Mouse (Mus musculus): Measurements from ENCODE around the gene Vmn2r53. TPM values are rescaled to one million over a fixed set of nuclear protein-coding genes. Genes with fewer than 3 reads are reported as not detected.
"Not testable (repeated sequence)": the region's sequence is repeated elsewhere in the genome, so short reads cannot be mapped to it uniquely, and the experiment has no call there.

Vmn2r53 gene
- not detected in 2 replicates for polyA plus RNA-seq (2014; fragmentation: Nextera tagmentation; extraction: Ambion mirVana)

- Histone ChIP-seq H3K4me2 (no peak within 1 kb of the TSS), H3K9me3 (ENCODE audit: control insufficient read depth, low read length) (peaks cover 6% of the 10 kb centered on the region; the same call in 1 of the 2 replicates), H3K36me3 (ENCODE audit: control insufficient read depth, insufficient read depth, low read length) (no peaks in the 10 kb centered on the region), H3K4me1 (replicated peaks; ENCODE audit: control insufficient read depth, insufficient read depth, low read length) (no peaks in the 10 kb centered on the region), H3K27me3 (replicated peaks; ENCODE audit: control insufficient read depth, insufficient read depth, low read length) (no peaks in the 10 kb centered on the region), H3K4me3 (ENCODE audit: low read depth, low read length) (no peak within 1 kb of the TSS), H3K27ac (ENCODE audit: low read depth, low read length) (no peak within 1 kb of the TSS), H3K9ac (ENCODE audit: low read depth, low read length) (no peak within 1 kb of the TSS)
- DNase-seq (ENCODE audit: low spot score) (no peak), ATAC-seq (replicated peaks; ENCODE audit: low FRiP score) (no peak)
Measured at GRCm38 (mm10) chr7:12608688-12609087, at the start of gene Vmn2r53. Gene Vmn2r53, minus strand, starts transcription at chr7:12608788.

GRCm38 (mm10) chr7:12640219-12640618 lies 31.6 kb upstream of the Vmn2r53 start, which contains the start of gene Vmn2r54:
Gene Vmn2r54, minus strand, starts transcription at chr7:12640319.
- WGBS, result 73% methylated on average over 3 of the region's 4 CpGs
- H3K36me3 ChIP-seq (ENCODE audit: control insufficient read depth, insufficient read depth, low read length); ATAC-seq (replicated peaks; ENCODE audit: low FRiP score); DNase-seq (ENCODE audit: low spot score); H3K4me1 ChIP-seq (replicated peaks; ENCODE audit: control insufficient read depth, insufficient read depth, low read length); H3K9me3 ChIP-seq (ENCODE audit: control insufficient read depth, low read length); H3K27ac ChIP-seq (ENCODE audit: low read depth, low read length); H3K27me3 ChIP-seq (replicated peaks; ENCODE audit: control insufficient read depth, insufficient read depth, low read length); H3K9ac ChIP-seq (ENCODE audit: low read depth, low read length); H3K4me2 ChIP-seq; H3K4me3 ChIP-seq (ENCODE audit: low read depth, low read length): not testable (repeated sequence)

Other genes with a start within 250 kb of the Vmn2r53 start
- gene Vmn1r84, start 239.5 kb downstream of the Vmn2r53 start, polyA plus RNA-seq (2014; fragmentation: Nextera tagmentation; extraction: Ambion mirVana), result not detected in 2 replicates
- 1.8 and 2.4 TPM in 2 replicates for gene Zfp551, start 186.0 kb downstream of the Vmn2r53 start, polyA plus RNA-seq (2014; fragmentation: Nextera tagmentation; extraction: Ambion mirVana)
- gene Zfp606, start 130.5 kb downstream of the Vmn2r53 start, polyA plus RNA-seq (2014; fragmentation: Nextera tagmentation; extraction: Ambion mirVana), result 11.6 and 12.6 TPM in 2 replicates
- not detected in 2 replicates for gene 2900092C05Rik, start 96.3 kb downstream of the Vmn2r53 start, polyA plus RNA-seq (2014; fragmentation: Nextera tagmentation; extraction: Ambion mirVana)
- not detected in 2 replicates for gene Vmn2r54, start 31.5 kb upstream of the Vmn2r53 start, polyA plus RNA-seq (2014; fragmentation: Nextera tagmentation; extraction: Ambion mirVana)
- gene Vmn2r55, start 76.2 kb upstream of the Vmn2r53 start, polyA plus RNA-seq (2014; fragmentation: Nextera tagmentation; extraction: Ambion mirVana), result not detected in 2 replicates
- not detected in 2 replicates for gene Vmn2r56, start 126.2 kb upstream of the Vmn2r53 start, polyA plus RNA-seq (2014; fragmentation: Nextera tagmentation; extraction: Ambion mirVana)
- gene Zscan18, start 194.8 kb upstream of the Vmn2r53 start, polyA plus RNA-seq (2014; fragmentation: Nextera tagmentation; extraction: Ambion mirVana), result 4.4 and 5.1 TPM in 2 replicates
- 7.9 and 9.8 TPM in 2 replicates for gene Zfp329, start 210.1 kb upstream of the Vmn2r53 start, polyA plus RNA-seq (2014; fragmentation: Nextera tagmentation; extraction: Ambion mirVana)
- gene Zfp110, start 226.0 kb upstream of the Vmn2r53 start, polyA plus RNA-seq (2014; fragmentation: Nextera tagmentation; extraction: Ambion mirVana), result 27.5 and 27.9 TPM in 2 replicates

Measured in liver, embryonic 11.5 days (tissue).